Mouse (Mus musculus) adrenal gland, adult 18-20 months (tissue): ENCODE results near the gene Gtf2a2. TPM values are rescaled to one million over a fixed set of nuclear protein-coding genes. Genes with fewer than 3 reads are reported as not detected.
"Not testable (repeated sequence)": the region's sequence is repeated elsewhere in the genome, so short reads cannot be mapped to it uniquely, and the experiment has no call there.

Source experiments
- DNase-seq, 2 experiments: peaks; one replicate each; pipeline ENCODE4 v3.0.0; 2021 to 2022; ENCODE audit warnings: low spot score in 2 of 2
- total RNA-seq, 2 experiments: library from RNA; stranded (reverse); gene quantifications; 1 replicate in 1 of 2; 2 replicates in 1 of 2; pipeline ENCODE4 v1.2.3; 2021

Gtf2a2 gene
- total RNA-seq, 2 experiments from 2014 or later, result 66.2 to 72.3 TPM

GRCm38 (mm10) chr9:70015632-70016031 is 3.3 kb downstream of the Gtf2a2 start:
- DNase-seq, result no peak

DNA sequence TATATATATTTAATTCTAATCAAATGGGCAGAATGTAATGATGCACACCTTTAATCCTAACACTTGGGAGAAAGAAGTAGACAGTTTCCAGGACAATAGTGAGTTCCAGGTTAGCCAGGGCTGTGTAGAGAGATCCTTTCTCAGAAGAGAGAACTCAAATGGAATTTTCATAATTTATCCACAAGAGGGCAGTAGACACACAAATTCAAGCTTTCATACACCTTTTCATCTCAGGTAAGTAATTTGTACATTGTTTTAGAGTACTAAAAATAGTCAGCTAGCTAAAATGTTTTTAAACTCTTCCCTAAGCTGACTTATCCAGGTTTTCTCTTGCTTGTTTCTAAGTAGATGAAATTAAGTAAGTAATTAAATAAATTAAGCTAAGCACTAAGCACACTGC is 6.5 kb downstream of the Gtf2a2 start:
- no peak for DNase-seq

- DNase-seq, result no peak
Measured at GRCm38 (mm10) chr9:70021610-70022009, 9.3 kb downstream of the Gtf2a2 start.

- no peak for DNase-seq
Measured at GRCm38 (mm10) chr9:70022083-70022482, 9.7 kb downstream of the Gtf2a2 start.

GRCm38 (mm10) chr9:70023615-70024014 is 11.3 kb downstream of the Gtf2a2 start:
- not testable (repeated sequence) for DNase-seq

- DNase-seq, result no peak
Measured at GRCm38 (mm10) chr9:70024648-70025047, 12.3 kb downstream of the Gtf2a2 start.

GRCm38 (mm10) chr9:70025365-70026012 is 13.1 kb downstream of the Gtf2a2 start:
- DNase-seq, result no peak

- no peak for DNase-seq
Measured at GRCm38 (mm10) chr9:70032167-70032566, 19.8 kb downstream of the Gtf2a2 start.

GRCm38 (mm10) chr9:70033056-70033455 is 20.7 kb downstream of the Gtf2a2 start:
- no peak for DNase-seq

DNA sequence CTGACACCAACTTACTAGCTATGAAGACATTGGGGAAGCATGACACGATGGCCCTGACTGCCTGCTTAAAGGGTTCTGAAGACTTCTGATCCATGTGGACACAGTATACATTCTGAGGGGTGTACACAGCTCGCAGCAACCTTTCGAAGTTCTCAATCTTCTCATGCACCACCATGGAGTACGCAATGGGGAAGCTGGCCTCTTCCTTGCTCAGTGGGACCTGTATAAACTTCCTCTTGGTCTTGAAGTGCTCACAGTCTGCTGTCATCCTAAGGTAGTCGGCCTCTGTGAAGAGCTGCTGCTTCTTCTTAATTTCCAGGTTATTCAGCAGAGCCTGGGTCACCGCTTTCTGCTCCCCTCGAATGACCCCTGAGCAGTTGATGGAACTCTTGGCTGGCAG is 22.4 kb downstream of the Gtf2a2 start:
- no peak for DNase-seq

DNA sequence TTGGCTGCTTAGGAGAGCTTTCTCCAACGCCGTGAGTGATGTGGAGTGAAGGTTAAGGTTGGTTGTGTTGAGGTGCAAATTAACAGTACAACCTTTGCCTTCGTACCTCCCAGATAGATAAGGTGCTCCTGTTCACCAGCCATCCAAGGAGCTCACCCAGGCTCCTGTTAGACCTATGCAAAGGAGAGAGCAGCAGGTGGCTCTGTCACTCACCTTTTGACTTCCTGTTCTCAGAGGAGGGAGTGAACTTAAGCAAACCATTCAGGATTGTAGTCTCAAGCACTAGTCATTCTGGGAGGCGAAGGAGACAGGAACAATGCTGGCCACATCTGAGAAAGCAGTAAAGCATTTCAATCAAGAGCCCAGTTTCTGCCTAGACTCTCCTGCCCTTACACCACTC is 24.3 kb downstream of the Gtf2a2 start:
- no peak for DNase-seq

- no peak for DNase-seq
Measured at GRCm38 (mm10) chr9:70037988-70038387, 25.6 kb downstream of the Gtf2a2 start, which contains the start of gene Gcnt3. Gene Gcnt3, minus strand, starts transcription at chr9:70038088.

- DNase-seq, result no peak
Measured at GRCm38 (mm10) chr9:70039597-70040385, 27.4 kb downstream of the Gtf2a2 start.

DNA sequence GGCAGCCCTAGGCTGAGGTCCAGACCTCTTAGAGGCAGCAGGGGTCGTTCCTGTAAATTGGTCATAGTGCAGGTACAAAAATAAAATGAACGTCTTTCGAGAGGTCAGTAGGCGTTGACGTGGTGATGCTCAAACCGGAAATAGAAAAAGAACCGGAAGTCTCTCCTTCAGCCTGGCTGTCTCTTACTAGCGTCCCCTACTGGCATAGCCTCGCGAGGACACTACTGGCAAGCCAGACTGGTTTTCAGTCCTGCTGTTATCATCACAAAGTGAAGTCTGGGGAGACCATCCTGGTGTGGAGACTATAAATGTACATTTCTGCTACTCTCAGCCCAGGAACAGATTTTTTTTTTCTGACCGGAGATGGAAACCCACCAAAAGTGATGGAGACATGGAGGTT is 28.2 kb downstream of the Gtf2a2 start:
- DNase-seq, result no peak

GRCm38 (mm10) chr9:70042137-70042536 is 29.8 kb downstream of the Gtf2a2 start:
- no peak for DNase-seq

GRCm38 (mm10) chr9:70042935-70043334 is 30.6 kb downstream of the Gtf2a2 start:
- DNase-seq, result no peak

- DNase-seq, result no peak
Measured at GRCm38 (mm10) chr9:70044865-70045264, 32.5 kb downstream of the Gtf2a2 start.

GRCm38 (mm10) chr9:70046255-70046654 is 33.9 kb downstream of the Gtf2a2 start:
- DNase-seq, result no peak

DNA sequence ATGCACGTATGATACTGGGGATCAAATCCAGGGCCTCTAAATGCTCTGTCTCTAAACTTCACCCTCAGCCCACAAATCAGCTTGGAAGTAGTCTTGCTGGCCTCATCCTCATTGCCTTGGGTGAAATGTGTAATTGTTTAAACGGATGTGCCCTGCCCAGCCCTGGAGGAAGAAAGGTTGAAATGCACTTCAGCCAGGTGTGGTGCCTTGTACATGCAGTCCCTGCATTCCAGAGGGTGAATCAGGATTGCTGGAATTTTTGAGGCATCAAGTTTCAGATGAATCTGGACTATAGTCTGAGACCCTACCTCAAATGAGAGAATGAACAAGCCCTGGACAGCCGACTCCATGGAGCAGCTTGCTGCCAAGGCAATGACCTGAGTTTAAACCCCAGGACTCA is 35.5 kb downstream of the Gtf2a2 start:
- DNase-seq, result no peak

DNA sequence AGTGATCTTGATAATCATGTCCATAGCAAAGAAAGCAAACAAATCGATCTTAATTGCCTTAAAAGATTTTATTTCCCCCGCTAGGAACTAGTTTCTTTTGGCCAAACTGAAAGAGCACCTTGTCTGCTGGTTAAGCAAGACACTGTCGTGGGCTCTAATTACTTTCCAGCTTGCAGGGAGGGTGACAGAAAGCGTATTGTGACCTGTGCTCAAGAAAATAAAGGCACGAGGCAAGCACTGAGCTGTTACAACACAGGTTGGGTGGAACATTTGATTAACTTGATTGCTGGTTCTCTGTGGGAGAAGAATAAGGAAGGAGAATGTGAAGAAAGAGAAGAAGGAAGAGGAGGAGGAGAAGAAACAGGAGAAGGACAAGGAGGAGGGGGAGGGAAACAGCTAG is 35.9 kb downstream of the Gtf2a2 start:
- DNase-seq, result no peak

DNA sequence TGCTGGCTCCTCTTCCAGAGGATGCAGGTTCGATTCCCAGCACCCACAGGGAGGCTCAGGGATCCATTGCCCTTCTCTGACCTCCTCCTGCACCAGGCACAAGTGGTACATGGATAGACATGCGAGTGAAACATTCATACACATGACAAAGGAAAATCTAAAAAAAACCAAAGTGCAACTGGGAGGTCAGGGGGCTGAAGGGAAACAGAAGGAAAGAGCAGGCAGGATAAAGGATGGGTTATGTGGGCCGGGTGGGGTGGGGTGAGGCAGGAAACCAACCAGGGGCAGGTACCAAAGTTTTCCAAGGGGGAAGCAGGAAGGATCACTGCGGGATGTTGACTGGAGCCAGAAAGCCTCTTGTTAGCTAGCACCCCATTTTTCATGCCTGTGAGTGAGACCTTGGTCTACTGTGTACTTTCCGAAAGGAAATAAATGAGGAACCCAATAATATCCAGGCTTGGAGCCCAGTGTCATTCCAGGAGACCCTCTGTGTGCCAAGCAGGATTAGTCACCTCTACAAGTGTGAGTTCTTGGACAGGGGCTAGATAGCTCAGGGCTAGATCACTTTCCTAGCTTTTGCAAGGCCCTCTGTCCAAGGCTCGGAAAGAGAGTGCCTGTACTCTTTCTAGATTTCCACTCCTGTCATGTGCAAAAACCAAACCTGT is 36.5 kb downstream of the Gtf2a2 start:
- no peak for DNase-seq

DNA sequence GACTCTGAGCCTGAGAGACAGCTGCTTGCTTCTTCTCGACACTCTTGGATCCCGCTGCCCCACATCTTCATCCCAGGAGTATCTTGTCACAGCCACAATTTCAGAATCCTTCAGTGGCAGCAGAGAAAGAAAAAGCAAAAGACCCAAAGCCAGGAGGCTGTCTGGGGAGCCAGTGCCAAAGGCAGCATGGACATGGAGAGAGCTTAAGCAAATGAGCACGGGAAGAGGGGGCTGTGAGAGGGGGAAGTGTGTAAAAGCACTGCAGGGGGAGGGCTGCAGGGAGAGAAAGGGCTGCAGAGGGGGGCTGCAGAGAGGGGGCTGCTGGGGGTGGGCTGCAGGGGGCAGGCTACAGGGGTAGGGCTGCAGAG is 37.0 kb downstream of the Gtf2a2 start:
- no peak for DNase-seq
